Mouse (Mus musculus) macrophage (primary cell): Measurements from ENCODE around the gene Zfp580. TPM values are rescaled to one million over a fixed set of nuclear protein-coding genes. Genes with fewer than 3 reads are reported as not detected.
"Not testable (repeated sequence)": the region's sequence is repeated elsewhere in the genome, so short reads cannot be mapped to it uniquely, and the experiment has no call there.

Source experiments
- H3K27ac ChIP-seq: fragments of 350-480 bp; formaldehyde crosslinking; 2 replicates; pipeline ENCODE4 v1.9.0; 2021
- H3K36me3 ChIP-seq: fragments of 350-480 bp; formaldehyde crosslinking; 2 replicates; pipeline ENCODE4 v1.9.0; 2021; ENCODE audit errors: inconsistent target
- H3K4me3 ChIP-seq: fragments of 350-480 bp; formaldehyde crosslinking; 2 replicates; pipeline ENCODE4 v1.9.0; 2021; ENCODE audit errors: inconsistent target
- H3K79me2 ChIP-seq: fragments of 350-480 bp; formaldehyde crosslinking; 2 replicates; pipeline ENCODE4 v1.9.0; 2021; ENCODE audit errors: inconsistent target
- WGBS: methylation state at CpG from one replicate; pipeline ENCODE4 v1.1.7; 2026; ENCODE audit warnings: inconsistent platforms; ENCODE audit not compliant: missing documents; 5-methylcytosine and 5-hydroxymethylcytosine counted together
- polyA plus RNA-seq: library from polyadenylated mRNA; stranded (reverse); fragments of 250-400 nt; gene quantifications from 3 replicates; pipeline ENCODE4 v1.2.4, GENCODE M21; 2018; ENCODE audit warnings: inconsistent platforms
- total RNA-seq, 78 experiments: library from RNA; depleted of rRNA; stranded (reverse); fragments of 250-400 nt; gene quantifications; 1 replicate in 9 of 78; 2 replicates in 24 of 78; 3 replicates in 43 of 78; 4 replicates in 2 of 78; pipeline ENCODE4 v1.2.4; 2018; ENCODE audit warnings: inconsistent platforms in 56 of 78

Gene Zfp580
- 1 to 10 TPM in 8 of 26 experiments, under 1 TPM in 4, not detected in 14; 0.45 to 3.4 (median 1.2) TPM for total RNA-seq (2018; cell fraction: chromatin; rRNA removed)
- total RNA-seq (2018; cell fraction: cytosol; rRNA removed): 1 to 10 TPM in 25 of 26 experiments, under 1 TPM in 1; 0.93 to 4.2 (median 2.2) TPM
- 1 to 10 TPM in 13 of 26 experiments, under 1 TPM in 5, not detected in 8; 0.53 to 2.7 (median 1.6) TPM for total RNA-seq (2018; cell fraction: nucleus; rRNA removed)
- polyA plus RNA-seq: 2.0 TPM in 3 replicates

DNA sequence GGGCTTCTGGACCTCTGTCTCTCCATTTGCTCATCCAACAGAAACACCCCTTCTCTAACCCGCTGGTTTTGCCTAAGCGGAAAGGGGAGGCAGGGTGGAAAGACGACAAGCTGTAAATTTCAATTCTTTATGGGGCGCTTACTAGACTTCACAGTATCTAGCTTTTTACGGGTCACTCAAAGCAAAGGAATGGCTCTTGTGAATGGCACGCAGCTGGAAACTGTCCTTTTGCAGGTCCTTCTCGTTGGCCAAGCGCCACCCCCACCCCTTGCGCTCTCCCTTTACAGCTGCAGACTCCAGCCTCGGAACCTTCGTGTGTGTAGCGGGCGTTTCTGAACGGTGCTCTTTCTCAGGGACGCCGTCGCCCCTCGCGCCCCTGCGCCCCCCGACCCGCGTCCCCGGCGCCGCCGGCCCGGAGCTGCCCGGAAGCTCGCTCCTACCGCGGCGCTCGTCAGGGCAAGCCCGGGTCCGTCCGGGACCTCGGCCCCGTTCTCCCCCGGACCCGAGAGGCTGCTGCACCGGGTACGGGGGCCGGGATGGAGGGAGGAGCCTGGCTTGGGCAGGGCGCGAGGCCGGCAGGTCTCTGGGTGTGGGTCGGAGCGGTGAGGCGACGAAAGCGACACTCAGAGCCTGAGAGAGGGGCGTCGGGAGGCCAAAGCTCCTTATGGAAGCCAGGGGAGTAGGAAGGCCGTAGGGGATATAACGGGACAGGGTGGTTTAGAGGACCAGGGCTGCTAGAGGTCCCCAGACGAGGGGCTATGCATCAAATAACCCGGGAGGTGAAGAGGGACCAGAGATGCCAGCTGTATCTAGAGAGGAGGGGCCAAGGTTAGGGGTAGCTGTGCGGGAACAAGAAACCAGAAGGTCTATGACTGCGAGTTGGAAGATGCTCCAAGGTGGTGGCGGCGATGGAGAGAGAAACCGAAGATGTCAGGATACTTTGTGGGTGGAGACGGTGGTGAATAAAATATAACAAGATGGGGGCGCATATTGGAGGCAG, at the start of gene Zfp580:
Gene Zfp580, plus strand, starts transcription at position 346 of the 1,000 bp plus-strand sequence.
- Histone ChIP-seq H3K27ac (no peak within 1 kb of the TSS), H3K79me2 (no peaks in the 10 kb centered on the region), H3K36me3 (no peaks in the 10 kb centered on the region), H3K4me3 (peak within 1 kb of the TSS; percentile 53)
- 3% methylated on average over 64 of the region's 65 CpGs for WGBS

DNA sequence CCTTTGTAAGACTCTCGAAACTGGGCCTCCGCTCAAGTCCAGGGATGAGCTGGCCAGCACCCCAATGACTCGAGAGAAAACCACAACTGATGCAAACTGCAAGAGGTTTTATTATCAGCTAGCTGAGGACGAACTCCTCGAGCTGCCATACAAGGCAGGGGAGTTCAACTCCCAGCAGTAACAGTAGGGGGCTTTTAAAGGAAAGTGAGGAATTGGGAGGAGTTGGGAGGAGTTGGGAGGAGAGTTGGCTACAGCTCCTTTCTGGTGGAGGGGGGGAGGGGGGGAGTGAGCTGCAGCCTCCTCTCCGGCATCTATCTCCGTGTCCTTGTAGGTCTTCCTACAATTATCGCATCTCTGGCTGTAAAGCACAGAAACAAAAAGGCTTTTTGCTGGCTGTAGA, 48.5 kb upstream of the Zfp580 start:
- H3K4me3 ChIP-seq, H3K36me3 ChIP-seq, H3K27ac ChIP-seq, H3K79me2 ChIP-seq: not testable (repeated sequence)
- WGBS: 91% methylated on average over 5 of the region's 8 CpGs

DNA sequence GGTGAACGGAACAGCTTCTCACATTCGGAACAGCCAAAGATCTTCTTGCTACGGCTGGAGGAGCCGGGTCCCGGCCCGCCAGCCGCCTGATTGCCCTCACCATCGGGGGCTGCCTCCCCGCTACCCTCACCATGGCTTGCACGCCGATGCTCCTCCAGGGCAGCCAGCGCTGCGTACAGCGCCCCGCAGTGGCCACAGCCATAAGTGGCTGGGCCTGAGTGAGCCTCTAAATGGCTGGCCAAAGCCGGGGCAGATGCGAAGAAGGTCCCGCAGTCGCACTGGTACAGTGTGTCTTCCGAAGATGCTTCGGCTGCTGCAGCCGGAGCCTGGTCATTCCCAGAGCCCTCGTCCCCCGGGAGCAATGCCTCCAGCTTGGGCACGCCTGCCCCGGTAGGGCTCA, 43.1 kb upstream of the Zfp580 start:
- H3K36me3 ChIP-seq: peaks cover 48% of the 10 kb centered on the region
- peaks cover 25% of the 10 kb centered on the region; the same call in 1 of the 2 replicates for H3K79me2 ChIP-seq
- no peak overlapping the region for H3K27ac ChIP-seq
- no peak overlapping the region for H3K4me3 ChIP-seq
- 95% methylated on average over 18 of the region's 26 CpGs for WGBS

DNA sequence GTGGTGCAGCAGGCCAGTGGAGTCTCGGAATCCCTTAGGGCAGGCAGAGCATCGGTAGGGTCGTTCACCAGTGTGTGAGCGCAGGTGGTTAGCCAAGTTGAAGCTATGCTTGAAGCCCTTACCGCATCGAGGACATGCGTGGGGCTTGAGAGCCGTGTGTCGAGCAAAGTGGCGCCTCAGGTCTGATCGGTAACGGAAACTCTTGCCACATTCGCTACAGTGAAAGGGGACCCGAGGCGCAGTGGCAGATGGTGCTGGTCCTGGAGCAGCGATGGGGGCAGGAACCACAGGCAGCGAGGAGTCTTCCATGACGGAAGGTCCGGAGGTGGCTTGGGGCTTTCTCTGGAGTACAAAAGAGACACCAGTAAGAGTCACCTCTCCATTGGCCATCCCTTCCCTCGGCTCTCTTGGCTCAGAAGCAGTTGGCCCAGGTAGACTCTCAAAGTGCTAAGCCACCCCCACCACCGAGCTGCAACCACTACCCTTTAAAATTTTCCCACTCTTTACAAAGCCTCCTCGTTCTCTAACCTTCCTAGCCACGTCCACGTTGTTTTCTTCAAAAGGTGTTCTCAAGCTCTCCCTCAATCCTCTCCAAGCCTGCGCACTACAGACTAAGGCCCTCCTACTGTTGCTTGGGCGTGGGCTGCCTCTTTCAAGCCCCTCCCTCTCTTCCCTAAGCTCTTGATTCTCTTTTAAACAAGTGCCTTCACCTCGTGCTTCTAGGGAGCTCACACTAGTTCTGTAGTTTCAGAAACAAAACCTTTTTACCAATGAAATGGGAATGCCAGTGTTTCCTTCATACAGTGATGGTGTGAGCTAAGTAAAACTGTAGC, 38.4 kb upstream of the Zfp580 start:
- Histone ChIP-seq H3K79me2 (peaks cover 40% of the 10 kb centered on the region; the same call in 1 of the 2 replicates), H3K4me3 (peak overlapping the region; percentile 54; the same call in 1 of the 2 replicates), H3K36me3 (peaks cover 41% of the 10 kb centered on the region), H3K27ac (peak overlapping the region; percentile 87; the same call in 1 of the 2 replicates)
- WGBS: 80% methylated on average over 26 of the region's 27 CpGs

DNA sequence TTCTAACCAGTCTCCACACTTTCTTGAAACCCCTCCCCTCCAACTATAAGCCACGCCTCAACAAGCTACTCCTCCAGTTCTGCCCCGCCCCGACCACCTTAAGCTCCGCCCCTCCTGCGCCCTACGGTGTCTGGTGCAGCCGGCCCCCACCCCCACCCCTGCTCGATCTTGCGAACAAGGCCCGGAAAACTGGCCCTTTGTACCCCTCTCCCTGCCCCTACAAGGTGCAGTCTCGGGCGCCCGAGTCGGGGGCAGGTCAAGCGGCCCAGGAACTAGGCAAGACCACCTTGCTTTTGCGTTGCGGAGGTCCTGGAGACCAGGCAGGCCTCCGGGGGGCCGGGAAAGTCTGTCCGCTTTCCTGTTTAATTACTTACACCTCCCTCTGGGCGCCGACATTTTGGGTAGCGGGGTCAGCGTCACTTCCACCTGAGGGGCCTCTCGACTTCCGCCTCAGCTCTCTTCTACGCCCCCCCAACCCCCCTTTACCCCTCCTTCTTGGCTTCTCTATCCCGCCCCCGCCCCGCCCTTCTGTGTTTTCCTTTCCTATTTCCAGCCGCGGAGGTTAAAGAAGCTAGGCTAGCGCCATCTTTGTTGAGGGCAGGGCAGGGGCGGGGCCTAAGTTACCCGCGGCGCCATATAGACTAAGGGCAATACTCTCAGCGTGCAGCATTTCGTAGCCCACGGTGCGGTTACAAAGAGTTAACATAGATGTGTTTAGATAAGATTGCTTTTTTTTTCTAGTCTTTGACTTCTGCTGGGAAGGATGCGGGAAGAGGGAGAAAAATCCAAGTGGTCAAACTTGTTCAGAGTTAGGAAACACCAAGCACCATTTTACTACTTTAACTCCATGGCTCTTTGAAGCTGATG, 36.9 kb upstream of the Zfp580 start, which contains the start of the genes Zfp524 and Fiz1:
Gene Zfp524, plus strand, starts transcription at position 165 of the 867 bp plus-strand sequence.
Gene Fiz1, minus strand, starts transcription at position 447 of the 867 bp plus-strand sequence.
- Histone ChIP-seq H3K27ac (peak within 1 kb of the TSS; percentile 87), H3K4me3 (peak within 1 kb of the TSS; percentile 54), H3K79me2 (peaks cover 55% of the 10 kb centered on the region; the same call in 1 of the 2 replicates), H3K36me3 (peaks cover 32% of the 10 kb centered on the region)
- WGBS: 1% methylated on average over 41 of the region's 42 CpGs

DNA sequence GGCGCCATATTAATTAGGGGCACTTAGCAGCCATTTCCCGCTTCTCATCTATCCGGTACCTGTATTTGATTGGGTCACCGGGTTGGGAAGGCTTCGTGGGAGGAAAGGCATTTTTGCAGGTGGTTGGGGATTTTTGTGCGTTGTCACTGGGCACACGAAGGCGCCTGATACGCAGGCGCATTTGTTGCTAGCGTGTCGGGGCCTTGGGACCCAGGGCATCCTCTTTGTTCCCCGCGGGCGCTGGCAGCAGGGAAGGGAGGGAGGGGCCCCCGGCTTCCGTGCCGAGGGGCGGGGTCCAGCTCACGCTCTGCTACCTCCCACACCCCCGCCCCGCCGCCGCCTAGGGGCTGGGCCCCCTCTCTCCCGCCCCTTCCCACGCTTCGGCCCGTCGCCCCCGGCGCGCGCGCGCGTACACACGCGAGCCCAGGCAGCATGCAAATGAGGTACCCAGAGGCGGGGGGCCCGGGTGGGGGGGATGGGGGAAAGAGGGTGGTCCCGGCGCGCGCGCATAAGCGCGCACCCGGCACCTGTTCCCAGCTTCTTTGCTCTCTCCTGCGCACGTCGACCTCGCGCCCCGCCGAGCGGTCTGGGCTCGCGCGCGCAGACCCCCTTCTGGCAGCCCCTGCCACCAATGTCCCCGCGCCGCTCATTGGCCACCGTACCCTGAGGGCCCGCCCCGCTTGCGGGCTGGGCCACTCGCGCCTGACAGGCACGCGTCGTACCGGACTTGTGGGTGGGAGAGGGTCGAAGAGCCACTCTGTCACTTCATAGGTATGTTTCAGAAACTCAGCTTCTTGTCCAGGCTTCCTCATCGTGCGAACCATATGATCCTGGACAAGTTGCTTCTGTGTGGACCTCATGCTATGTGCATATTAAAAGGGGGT, 36.0 kb upstream of the Zfp580 start, which contains the start of gene Gm44973:
Gene Gm44973, plus strand, starts transcription at position 379 of the 884 bp plus-strand sequence.
- peak within 1 kb of the TSS; percentile 87 for H3K27ac ChIP-seq
- H3K4me3 ChIP-seq: peak within 1 kb of the TSS; percentile 54
- peaks cover 25% of the 10 kb centered on the region for H3K36me3 ChIP-seq
- H3K79me2 ChIP-seq: peaks cover 54% of the 10 kb centered on the region; the same call in 1 of the 2 replicates
- WGBS: 1% methylated on average over 54 of the region's 76 CpGs

DNA sequence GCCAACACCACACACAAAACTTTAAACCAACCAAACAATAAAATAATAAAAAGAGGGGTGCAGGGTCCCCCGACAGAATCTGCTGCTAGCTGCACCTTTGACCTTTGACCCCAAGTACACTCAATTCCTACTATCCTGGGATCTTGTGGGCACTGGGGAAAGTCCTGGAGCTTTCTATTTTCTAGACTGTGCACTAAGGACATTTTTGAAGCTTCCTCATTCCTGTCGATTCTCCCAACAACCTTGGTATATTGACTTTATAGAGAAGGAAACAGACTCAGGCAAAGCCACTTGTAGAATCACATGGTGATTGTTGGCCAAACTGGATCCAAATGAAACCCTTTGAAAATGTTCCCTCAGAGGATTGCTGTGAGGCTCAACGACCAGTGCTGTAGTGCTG, 35.3 kb upstream of the Zfp580 start:
- WGBS: 27% methylated on average over 3 of the region's 3 CpGs
- Histone ChIP-seq H3K36me3 (peaks cover 18% of the 10 kb centered on the region), H3K4me3 (peak overlapping the region; percentile 35), H3K27ac (peak overlapping the region; percentile 74), H3K79me2 (peaks cover 57% of the 10 kb centered on the region)

DNA sequence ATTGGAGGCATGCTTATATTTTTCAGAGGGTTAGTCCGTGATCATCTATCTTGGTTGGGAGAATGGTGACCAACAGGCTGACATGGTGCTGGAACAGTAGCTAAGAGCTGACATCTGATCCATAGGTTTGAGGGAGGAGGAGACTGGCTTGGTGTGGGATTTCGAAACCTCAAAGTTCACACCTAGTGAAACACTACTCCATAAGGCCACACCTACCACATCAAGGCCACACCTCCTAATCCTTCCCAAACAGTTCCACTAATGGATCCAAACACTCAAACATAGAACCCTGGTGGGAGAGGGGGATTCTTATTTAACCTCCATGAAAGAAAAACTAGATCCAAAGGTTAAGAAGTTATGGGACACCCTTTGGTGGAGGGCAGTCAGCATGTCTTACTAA, 34.4 kb upstream of the Zfp580 start:
- 80% methylated on average over 2 of the region's 2 CpGs for whole genome bisulfite sequencing
- H3K4me3 ChIP-seq: no peak overlapping the region
- no peak overlapping the region for H3K27ac ChIP-seq
- peaks cover 11% of the 10 kb centered on the region for H3K36me3 ChIP-seq
- peaks cover 57% of the 10 kb centered on the region for H3K79me2 ChIP-seq

DNA sequence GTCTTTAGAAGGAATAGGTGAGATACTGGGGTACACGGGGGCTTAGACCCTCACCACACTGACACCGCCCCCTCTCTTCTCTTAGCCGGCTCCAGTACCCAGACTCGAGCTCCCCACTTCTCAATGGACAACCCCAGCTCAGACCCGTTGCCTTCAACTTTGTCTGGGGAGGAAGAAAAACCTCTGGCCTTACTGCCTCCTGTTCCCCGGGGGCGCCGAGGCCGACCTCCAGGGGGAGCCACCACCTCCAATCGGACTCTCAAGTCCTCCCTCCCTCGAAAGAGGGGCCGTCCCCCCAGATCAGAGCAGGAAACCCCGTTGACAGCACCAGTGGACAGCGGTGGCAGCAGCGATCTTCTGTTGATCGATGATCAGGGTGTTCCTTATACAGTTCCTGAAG, 34.0 kb upstream of the Zfp580 start:
- 94% methylated on average over 16 of the region's 16 CpGs for WGBS
- H3K36me3 ChIP-seq: peaks cover 11% of the 10 kb centered on the region; the same call in 1 of the 2 replicates
- no peak overlapping the region for H3K27ac ChIP-seq

DNA sequence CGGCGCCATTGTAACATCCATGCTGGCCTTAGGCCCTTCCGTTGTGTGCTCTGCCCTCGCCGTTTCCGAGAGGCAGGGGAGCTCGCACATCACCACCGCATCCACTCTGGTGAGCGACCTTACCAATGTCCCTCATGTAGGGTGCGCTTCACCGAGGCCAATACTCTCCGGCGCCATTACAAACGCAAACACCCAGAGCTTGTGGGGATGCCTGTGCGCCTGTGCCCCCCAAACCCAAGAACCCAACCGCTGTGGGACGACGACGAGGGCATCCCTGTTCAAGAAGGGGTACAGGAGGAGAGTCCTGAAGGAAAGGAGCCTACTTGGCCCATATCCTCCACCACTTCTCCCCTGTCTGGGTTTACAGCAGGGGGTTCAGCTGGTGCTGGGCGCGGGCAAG, 33.4 kb upstream of the Zfp580 start:
- H3K4me3 ChIP-seq: no peak overlapping the region
- H3K36me3 ChIP-seq: peaks cover 11% of the 10 kb centered on the region; the same call in 1 of the 2 replicates
- 94% methylated on average over 21 of the region's 21 CpGs for WGBS
- no peak overlapping the region for H3K27ac ChIP-seq
- peaks cover 57% of the 10 kb centered on the region for H3K79me2 ChIP-seq

More for the DNA sequence above, 34.0 kb upstream of the Zfp580 start:
- peaks cover 57% of the 10 kb centered on the region for H3K79me2 ChIP-seq
- H3K4me3 ChIP-seq: no peak overlapping the region

DNA sequence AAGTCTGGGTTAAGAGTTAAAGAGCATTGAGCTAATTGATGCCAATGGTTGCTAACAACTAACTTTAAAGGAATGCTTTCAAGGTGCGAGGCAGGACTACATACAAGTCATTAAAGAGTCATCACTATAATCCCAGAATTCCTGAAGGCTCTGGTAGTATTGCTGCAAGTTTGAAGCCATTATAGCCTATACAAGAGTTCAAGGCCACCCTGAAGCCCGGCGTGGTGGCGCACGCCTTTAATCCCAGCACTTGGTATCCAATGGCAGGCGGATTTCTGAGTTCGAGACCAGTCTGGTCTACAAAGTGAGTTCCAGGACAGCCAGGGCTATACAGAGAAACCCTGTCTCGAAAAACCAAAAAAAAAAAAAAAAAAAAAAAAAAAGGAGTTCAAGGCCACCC, 31.8 kb upstream of the Zfp580 start:
- H3K79me2 ChIP-seq: peaks cover 70% of the 10 kb centered on the region
- WGBS: 30% methylated on average over 1 of the region's 8 CpGs
- H3K27ac ChIP-seq: peak overlapping the region; percentile 81
- peak overlapping the region; percentile 44 for H3K4me3 ChIP-seq
- peaks cover 25% of the 10 kb centered on the region; the same call in 1 of the 2 replicates for H3K36me3 ChIP-seq

DNA sequence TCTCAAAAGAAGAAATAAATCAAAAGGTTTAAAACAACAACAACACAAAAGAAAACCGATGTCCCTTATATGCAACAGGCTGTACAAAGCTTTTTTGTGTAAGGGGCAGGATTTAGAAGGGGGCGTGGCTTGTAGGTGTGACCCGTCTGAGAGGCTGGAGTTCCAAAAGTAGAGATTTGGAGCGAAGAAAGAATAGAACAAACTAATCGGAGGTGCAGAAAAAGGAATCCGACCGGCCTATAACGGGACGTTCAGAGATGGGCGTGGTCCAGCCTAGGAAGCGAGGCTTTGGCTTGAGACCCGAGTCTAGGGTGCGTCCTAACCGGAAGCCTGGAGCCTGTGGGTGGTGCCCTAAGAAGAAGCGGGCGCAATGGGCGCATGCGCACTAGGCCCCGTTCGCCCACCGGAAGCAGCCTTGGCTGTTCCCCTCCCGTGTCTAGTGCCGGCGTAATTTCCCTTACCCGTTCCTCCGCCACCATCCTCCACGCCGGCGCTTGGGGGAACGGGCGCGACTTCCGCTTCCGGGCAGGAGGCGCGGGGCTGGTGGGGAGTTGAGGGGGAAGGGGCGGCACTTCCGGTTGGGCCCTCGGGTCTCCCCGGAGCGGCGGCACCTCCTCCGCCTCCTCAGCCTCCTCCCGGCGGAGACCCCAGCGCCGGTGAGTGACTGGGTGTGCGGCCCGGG, 31.2 kb upstream of the Zfp580 start, which contains the start of the genes Zfp865 and Ccdc106:
Gene Zfp865, plus strand, starts transcription at position 377 of the 682 bp plus-strand sequence.
Gene Ccdc106, plus strand, starts transcription at position 554 of the 682 bp plus-strand sequence.
- 1% methylated on average over 48 of the region's 49 CpGs for WGBS
- Histone ChIP-seq H3K79me2 (peaks cover 76% of the 10 kb centered on the region), H3K4me3 (peak within 1 kb of the TSS; percentile 84), H3K27ac (peak within 1 kb of the TSS; percentile 81), H3K36me3 (peaks cover 27% of the 10 kb centered on the region; the same call in 1 of the 2 replicates)
